9 mouse cellular contexts compared by ENCODE assay signal in genomic region chr6:140924319-140924981, GRCm38 (mm10).
DNase-seq lines count a peak whose midpoint lies in the region; ATAC-seq and TF ChIP-seq lines count a peak whose summit lies in the region.
"Had no signal": no experiment of that assay in that cellular context is flagged by ENCODE, and none has a peak within 500 bp of the region (broad histone marks: within the 10 kb centered on the region; RNA-seq: fewer than 3 reads in every experiment).

No protein-coding gene starts in this region.

- H3K9ac ChIP-seq in liver, embryonic 11.5 days (ENCODE audit: low read depth, low read length) = no peak overlapping the region
- H3K9ac ChIP-seq in neural tube, embryonic 14.5 days (replicated peaks; ENCODE audit: low read depth, low read length) = no peak overlapping the region
- H3K9ac ChIP-seq: liver, embryonic 13.5 days had no signal

- TF ChIP-seq POLR2A in testis, adult 2 months (IDR thresholded peaks at IDR 0.05; ENCODE audit: control insufficient read depth, low read depth, low read length) = no peak
- TF ChIP-seq POLR2A in cerebellum, adult 2 months (IDR thresholded peaks at IDR 0.05; ENCODE audit: borderline replicate concordance, insufficient read depth, low read length) = no peak

- H3K4me3 ChIP-seq in testis, adult 2 months (ENCODE audit: control insufficient read depth, low read depth, low read length) = no peak overlapping the region; the same call in 1 of the 2 replicates
- H3K4me3 ChIP-seq in cerebellum, adult 2 months (replicated peaks; ENCODE audit: insufficient read depth, low read depth, low read length) = no peak overlapping the region
- no peak overlapping the region for H3K4me3 ChIP-seq in liver, embryonic 11.5 days (ENCODE audit: low read depth, low read length)
- no peak overlapping the region for H3K4me3 ChIP-seq in neural tube, embryonic 14.5 days (ENCODE audit: low read depth, low read length)
- H3K4me3 ChIP-seq: liver, embryonic 13.5 days had no signal

- WGBS in cerebellum, adult 2 months = 53% methylated on average over 12 of the region's 12 CpGs
- 54% methylated on average over 12 of the region's 12 CpGs for WGBS in liver, embryonic 11.5 days
- WGBS in neural tube, embryonic 14.5 days = 53% methylated on average over 12 of the region's 12 CpGs

- no peaks in the 10 kb centered on the region for H3K9me3 ChIP-seq in liver, embryonic 11.5 days (ENCODE audit: control insufficient read depth, low read length)
- no peaks in the 10 kb centered on the region for H3K9me3 ChIP-seq in neural tube, embryonic 14.5 days (ENCODE audit: control insufficient read depth, low read length)
- H3K9me3 ChIP-seq: liver, embryonic 13.5 days had no signal

- 0 out of 2 replicates have a peak, but pooled peaks have one; percentile 20 for ATAC-seq in liver, embryonic 11.5 days (replicated peaks; ENCODE audit: low FRiP score)
- peak; percentile 57; the same call in 1 of the 2 replicates for ATAC-seq in neural tube, embryonic 14.5 days (ENCODE audit: low read depth)

- TF ChIP-seq CTCF in testis, adult 2 months (IDR thresholded peaks at IDR 0.05; ENCODE audit: control insufficient read depth, insufficient read depth, insufficient replicate concordance, low read depth, low read length) = peak; percentile 28; the same call in 1 of the 2 replicates
- peak; percentile 64; the same call in 1 of the 2 replicates for TF ChIP-seq CTCF in cerebellum, adult 2 months (IDR thresholded peaks at IDR 0.05; ENCODE audit: borderline replicate concordance, insufficient read depth, low read depth, low read length)

- DNase-seq in testis, postnatal 14 days (ENCODE audit: low spot score) = no peak
- peak; percentile 55 to 64 for DNase-seq in cerebellum, adult 2 months
- DNase-seq in forelimb bud, embryonic 11.5 days (ENCODE audit: low read depth, low spot score) = peak; percentile 41
- DNase-seq in kidney, adult 9 months = peak; percentile 40
- no peak for DNase-seq in liver, embryonic 11.5 days (ENCODE audit: low spot score)
- DNase-seq in Muller cell, postnatal 12 days (ENCODE audit: inconsistent ontology term) = no peak
- DNase-seq: liver, embryonic 13.5 days had no signal

- H3K27ac ChIP-seq in testis, adult 2 months (ENCODE audit: control insufficient read depth, insufficient read depth, low read depth, low read length) = no peak overlapping the region
- H3K27ac ChIP-seq in cerebellum, adult 2 months (ENCODE audit: insufficient read depth, low read length) = no peak overlapping the region
- no peak overlapping the region for H3K27ac ChIP-seq in liver, embryonic 11.5 days (ENCODE audit: low read depth, low read length)
- no peak overlapping the region for H3K27ac ChIP-seq in neural tube, embryonic 14.5 days (ENCODE audit: low read depth, low read length)
- H3K27ac ChIP-seq: liver, embryonic 13.5 days had no signal

- peaks cover 2% of the 10 kb centered on the region; the same call in 1 of the 2 replicates for H3K4me1 ChIP-seq in testis, adult 2 months (ENCODE audit: control insufficient read depth, insufficient read depth, low read length)
- no peaks in the 10 kb centered on the region for H3K4me1 ChIP-seq in cerebellum, adult 2 months (ENCODE audit: control insufficient read depth, insufficient read depth, low read length)
- no peaks in the 10 kb centered on the region for H3K4me1 ChIP-seq in liver, embryonic 11.5 days (replicated peaks; ENCODE audit: control insufficient read depth, insufficient read depth, low read length)
- no peaks in the 10 kb centered on the region for H3K4me1 ChIP-seq in neural tube, embryonic 14.5 days (ENCODE audit: control insufficient read depth, insufficient read depth, low read length)
- H3K4me1 ChIP-seq: liver, embryonic 13.5 days had no signal

- no peak overlapping the region for H3K4me2 ChIP-seq in liver, embryonic 11.5 days
- H3K4me2 ChIP-seq in neural tube, embryonic 14.5 days (ENCODE audit: low read depth, low read length) = no peak overlapping the region
- H3K4me2 ChIP-seq: liver, embryonic 13.5 days had no signal

- no peaks in the 10 kb centered on the region for H3K27me3 ChIP-seq in testis, adult 2 months (ENCODE audit: control insufficient read depth, insufficient read depth, low read length)
- H3K27me3 ChIP-seq in cerebellum, adult 2 months (ENCODE audit: control insufficient read depth, insufficient read depth, low read length) = no peaks in the 10 kb centered on the region
- no peaks in the 10 kb centered on the region for H3K27me3 ChIP-seq in liver, embryonic 11.5 days (replicated peaks; ENCODE audit: control insufficient read depth, insufficient read depth, low read length)
- no peaks in the 10 kb centered on the region for H3K27me3 ChIP-seq in neural tube, embryonic 14.5 days (ENCODE audit: control insufficient read depth, insufficient read depth, low read length)
- H3K27me3 ChIP-seq: liver, embryonic 13.5 days had no signal

- H3K36me3 ChIP-seq in testis, adult 2 months (ENCODE audit: control insufficient read depth, insufficient read depth, low read length) = no peaks in the 10 kb centered on the region
- no peaks in the 10 kb centered on the region for H3K36me3 ChIP-seq in liver, embryonic 11.5 days (ENCODE audit: control insufficient read depth, insufficient read depth, low read length)
- no peaks in the 10 kb centered on the region for H3K36me3 ChIP-seq in neural tube, embryonic 14.5 days (ENCODE audit: control insufficient read depth, insufficient read depth, low read length)
- H3K36me3 ChIP-seq: liver, embryonic 13.5 days had no signal

Comparison
In these comparisons a context has a peak if more than half of its experiments do, and no peak if none do; other contexts are left out.
1. DNase-seq: peak in cerebellum, adult 2 months (2 of 2), forelimb bud, embryonic 11.5 days (single experiment) and kidney, adult 9 months (single experiment); none in testis, postnatal 14 days (single experiment), liver, embryonic 11.5 days (single experiment) and Muller cell, postnatal 12 days (single experiment).